Mouse (Mus musculus) neural tube, embryonic 12.5 days (tissue): ENCODE data around the gene Ddb1. TPM values are rescaled to one million over a fixed set of nuclear protein-coding genes. Genes with fewer than 3 reads are reported as not detected.

Source experiments
- ATAC-seq: fragments of 200-750 bp; cut with Nextera tagmentation; 2 replicates; pipeline ENCODE4 v1.8.0; 2017; ENCODE audit warnings: low read depth, mild to moderate bottlenecking, moderate TSS enrichment, moderate library complexity; ENCODE audit not compliant: low FRiP score
- H3K27ac ChIP-seq: fragments of 300-500 bp; sonication (generic); 2 replicates; pipeline ENCODE4 v1.5.1; 2016
- H3K27me3 ChIP-seq: fragments of 300-500 bp; sonication (generic); replicated peaks from 2 replicates; pipeline ENCODE4 v1.6.1; 2016; ENCODE audit warnings: mild to moderate bottlenecking
- H3K36me3 ChIP-seq: fragments of 300-500 bp; sonication (generic); 2 replicates; pipeline ENCODE4 v1.6.1; 2016; ENCODE audit warnings: mild to moderate bottlenecking
- H3K4me1 ChIP-seq: fragments of 300-500 bp; sonication (generic); 2 replicates; pipeline ENCODE4 v1.6.1; 2016
- H3K4me2 ChIP-seq: fragments of 300-500 bp; sonication (generic); replicated peaks from 2 replicates; pipeline ENCODE4 v1.6.1; 2016; ENCODE audit warnings: mild to moderate bottlenecking
- H3K4me3 ChIP-seq: fragments of 300-500 bp; sonication (generic); 2 replicates; pipeline ENCODE4 v1.5.1; 2016
- H3K9ac ChIP-seq: fragments of 300-500 bp; sonication (generic); 2 replicates; pipeline ENCODE4 v1.6.1; 2016; ENCODE audit warnings: mild to moderate bottlenecking
- H3K9me3 ChIP-seq: fragments of 300-500 bp; sonication (generic); 2 replicates; pipeline ENCODE4 v1.6.1; 2016; ENCODE audit warnings: mild to moderate bottlenecking
- WGBS: fragments of 180-500 bp; shearing (Covaris S2); methylation state at CpG from one replicate; pipeline ENCODE4 v1.1.7; 2016; 5-methylcytosine and 5-hydroxymethylcytosine counted together
- polyA plus RNA-seq: library from polyadenylated mRNA; unstranded; fragments of >200 nt; fragmentation: Nextera tagmentation; extraction: Ambion mirVana; gene quantifications from 2 replicates; pipeline ENCODE4 v1.2.1, GENCODE M21; 2016

The Ddb1 gene
- polyA plus RNA-seq, 1 experiment from 2014 or later, result 375 TPM

GRCm38 (mm10) chr19:10673275-10673674 is 68.1 kb downstream of the Ddb1 start:
- Histone ChIP-seq H3K9ac (no peak overlapping the region), H3K27me3 (no peaks in the 10 kb centered on the region), H3K9me3 (no peaks in the 10 kb centered on the region), H3K4me2 (no peak overlapping the region), H3K27ac (no peak overlapping the region), H3K4me1 (0 out of 2 replicates have a peak, but pooled peaks cover 7% of the 10 kb centered on the region), H3K4me3 (no peak overlapping the region), H3K36me3 (no peaks in the 10 kb centered on the region)
- 50% methylated on average over 1 of the region's 1 CpGs for WGBS
- ATAC-seq, result no peak

GRCm38 (mm10) chr19:10676656-10677055 is 71.5 kb downstream of the Ddb1 start:
- Histone ChIP-seq H3K36me3 (no peaks in the 10 kb centered on the region), H3K4me2 (no peak overlapping the region), H3K9ac (no peak overlapping the region), H3K27ac (no peak overlapping the region), H3K4me3 (no peak overlapping the region), H3K9me3 (no peaks in the 10 kb centered on the region), H3K27me3 (no peaks in the 10 kb centered on the region), H3K4me1 (0 out of 2 replicates have a peak, but pooled peaks cover 7% of the 10 kb centered on the region)
- 82% methylated on average over 16 of the region's 16 CpGs for WGBS
- ATAC-seq, result no peak

- Histone ChIP-seq H3K9ac (no peak within 1 kb of the TSS), H3K4me1 (no peaks in the 10 kb centered on the region)
- 53% methylated on average over 6 of the region's 6 CpGs for WGBS
These were observed 73.0 kb downstream of the Ddb1 start, which contains the start of gene Pga5 for GRCm38 (mm10) chr19:10677915-10678771. Pga5 (minus strand) TSS chr19:10678071.

GRCm38 (mm10) chr19:10678772-10679067 is 73.6 kb downstream of the Ddb1 start:
- Histone ChIP-seq H3K9me3 (no peaks in the 10 kb centered on the region), H3K4me1 (no peaks in the 10 kb centered on the region), H3K9ac (no peak overlapping the region), H3K4me3 (no peak overlapping the region), H3K4me2 (no peak overlapping the region), H3K36me3 (no peaks in the 10 kb centered on the region), H3K27ac (no peak overlapping the region), H3K27me3 (no peaks in the 10 kb centered on the region)
- WGBS, result 88% methylated on average over 1 of the region's 1 CpGs
- 0 out of 2 replicates have a peak, but pooled peaks have one; percentile 32 for ATAC-seq

More at GRCm38 (mm10) chr19:10677915-10678771, 73.0 kb downstream of the Ddb1 start, which contains the start of gene Pga5:
- Histone ChIP-seq H3K36me3 (no peaks in the 10 kb centered on the region), H3K4me2 (no peak within 1 kb of the TSS), H3K27ac (no peak within 1 kb of the TSS), H3K4me3 (no peak within 1 kb of the TSS), H3K27me3 (no peaks in the 10 kb centered on the region), H3K9me3 (no peaks in the 10 kb centered on the region)
- ATAC-seq, result peak; percentile 72; the same call in 1 of the 2 replicates

Other genes with a start within 250 kb of the Ddb1 start
- gene Syt7, start 216.2 kb upstream of the Ddb1 start, polyA plus RNA-seq, result 4.8 and 5.4 TPM in 2 replicates
- 0.61 and 0.64 TPM in 2 replicates for gene Lrrc10b, start 147.9 kb upstream of the Ddb1 start, polyA plus RNA-seq
- 0.51 TPM in 1 of 2 replicates, not detected in the other for gene Ppp1r32, start 122.4 kb upstream of the Ddb1 start, polyA plus RNA-seq
- gene Cpsf7, start 80.1 kb upstream of the Ddb1 start, polyA plus RNA-seq, result 51.1 and 57.2 TPM in 2 replicates
- 58.1 and 64.3 TPM in 2 replicates for gene Sdhaf2, start 79.2 kb upstream of the Ddb1 start, polyA plus RNA-seq
- gene Tmem216, start 49.1 kb upstream of the Ddb1 start, polyA plus RNA-seq, result 48.1 and 52.6 TPM in 2 replicates
- gene Cyb561a3, start 28.2 kb upstream of the Ddb1 start, polyA plus RNA-seq, result 16.2 and 16.6 TPM in 2 replicates
- gene Tmem138, start 28.0 kb upstream of the Ddb1 start, polyA plus RNA-seq, result 41.6 and 42.9 TPM in 2 replicates
- 20.6 and 21.2 TPM in 2 replicates for gene Tkfc, start 327 bp downstream of the Ddb1 start, polyA plus RNA-seq
- gene Vwce, start 28.9 kb downstream of the Ddb1 start, polyA plus RNA-seq, result 0.33 and 0.87 TPM in 2 replicates
- gene Pga5, start 72.7 kb downstream of the Ddb1 start, polyA plus RNA-seq, result not detected in 2 replicates
- gene Vps37c, start 83.4 kb downstream of the Ddb1 start, polyA plus RNA-seq, result 33.8 and 39.2 TPM in 2 replicates
- 0.08 TPM in 1 of 2 replicates, not detected in the other for gene Cd5, start 133.7 kb downstream of the Ddb1 start, polyA plus RNA-seq
- gene Cd6, start 224.7 kb downstream of the Ddb1 start, polyA plus RNA-seq, result 0.06 TPM in 1 of 2 replicates, not detected in the other
- 0.20 and 0.46 TPM in 2 replicates for gene Slc15a3, start 234.4 kb downstream of the Ddb1 start, polyA plus RNA-seq